Mouse (Mus musculus) 416B (cell line): ENCODE measurements around the gene Hint1.
"Not testable (repeated sequence)": the region's sequence is repeated elsewhere in the genome, so short reads cannot be mapped to it uniquely, and the experiment has no call there.

Source experiments
- DNase-seq: peaks from one replicate; pipeline ENCODE4 v3.0.0; 2011; ENCODE audit warnings: low read depth

Gene Hint1

DNA sequence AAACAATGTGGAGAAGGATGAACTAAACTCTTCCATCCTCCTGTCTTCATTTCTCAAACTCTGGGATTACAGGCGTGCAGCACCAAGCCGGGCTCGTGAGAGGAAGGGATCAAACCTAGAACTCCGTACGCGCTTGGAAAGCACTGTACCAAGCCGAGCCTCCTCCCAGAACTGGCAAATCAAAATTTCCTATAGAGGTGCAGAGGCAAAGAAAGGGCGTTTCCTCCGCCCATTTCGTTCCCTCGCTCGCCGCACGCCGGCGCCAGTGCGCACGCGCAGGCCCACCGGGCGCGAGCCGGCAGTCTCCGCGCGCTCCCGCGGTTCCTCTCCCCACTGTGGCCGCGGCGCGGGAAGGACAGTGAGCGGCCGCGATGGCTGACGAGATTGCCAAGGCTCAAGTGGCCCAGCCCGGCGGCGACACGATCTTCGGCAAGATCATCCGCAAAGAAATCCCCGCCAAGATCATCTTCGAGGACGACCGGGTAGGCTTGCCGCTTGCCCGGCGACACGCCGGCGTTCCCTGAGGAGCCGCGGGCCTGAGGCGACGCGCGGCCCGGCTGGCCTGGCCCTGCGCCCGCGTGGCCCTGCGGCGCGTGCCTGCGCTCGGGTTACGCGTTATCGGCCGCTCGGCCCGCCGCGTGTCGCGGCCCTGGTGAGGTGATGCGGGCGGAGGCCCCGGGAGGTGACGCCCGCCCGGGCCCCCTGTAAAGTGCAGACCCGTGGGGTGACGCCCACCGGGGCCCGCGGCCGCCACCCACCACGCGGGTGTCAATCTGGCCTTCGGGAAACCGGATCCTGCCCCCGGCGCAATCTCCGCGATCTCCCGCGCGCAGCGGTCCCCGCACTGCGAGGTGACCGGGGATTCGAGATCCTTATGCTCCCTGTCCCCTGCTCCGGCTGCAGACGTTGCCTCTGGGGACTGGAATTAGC lies at the start of gene Hint1:
Hint1 (plus strand) TSS at position 265 of the 930 bp plus-strand sequence.
- peak; percentile 90 for DNase-seq

DNA sequence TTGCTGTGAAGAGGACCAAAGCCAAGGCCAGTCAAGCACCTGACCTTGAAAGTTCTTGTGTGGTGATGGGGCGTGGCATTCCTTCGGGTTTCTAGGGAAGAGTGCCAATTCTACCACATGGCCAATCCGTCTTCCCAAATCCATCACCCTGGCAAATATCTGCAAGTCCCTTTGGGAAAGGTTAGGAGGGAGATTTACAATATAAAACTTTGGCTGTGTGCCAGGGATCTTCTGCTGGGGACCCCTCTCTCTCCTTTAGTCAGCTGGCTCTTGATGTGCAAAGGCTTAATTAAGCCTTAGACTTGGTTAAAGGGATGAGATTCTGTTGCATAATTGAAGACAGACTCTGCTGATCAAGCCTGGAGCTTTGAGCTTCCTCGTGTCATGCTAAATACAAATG lies 48.7 kb upstream of the Hint1 start:
- no peak for DNase-seq

DNA sequence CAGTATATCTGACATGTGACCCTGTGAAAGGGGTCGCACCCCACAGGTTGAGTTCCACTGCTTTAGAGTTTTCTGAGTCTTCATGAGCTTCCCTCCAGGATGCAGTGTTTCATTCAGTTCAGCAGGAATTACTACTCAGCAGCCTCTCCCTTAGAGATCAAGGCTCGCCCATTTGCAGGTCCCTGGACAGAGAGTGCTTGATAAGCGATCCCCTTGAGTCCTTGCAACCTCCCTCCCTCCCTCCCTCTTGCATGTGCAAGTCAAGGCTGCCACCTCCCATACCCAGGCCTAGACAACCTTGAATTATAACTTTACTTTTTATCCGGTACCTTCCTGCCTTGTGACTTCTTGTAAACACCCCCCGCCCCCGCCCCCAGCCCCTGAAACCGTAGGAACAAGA lies 46.7 kb upstream of the Hint1 start:
- DNase-seq = no peak

DNA sequence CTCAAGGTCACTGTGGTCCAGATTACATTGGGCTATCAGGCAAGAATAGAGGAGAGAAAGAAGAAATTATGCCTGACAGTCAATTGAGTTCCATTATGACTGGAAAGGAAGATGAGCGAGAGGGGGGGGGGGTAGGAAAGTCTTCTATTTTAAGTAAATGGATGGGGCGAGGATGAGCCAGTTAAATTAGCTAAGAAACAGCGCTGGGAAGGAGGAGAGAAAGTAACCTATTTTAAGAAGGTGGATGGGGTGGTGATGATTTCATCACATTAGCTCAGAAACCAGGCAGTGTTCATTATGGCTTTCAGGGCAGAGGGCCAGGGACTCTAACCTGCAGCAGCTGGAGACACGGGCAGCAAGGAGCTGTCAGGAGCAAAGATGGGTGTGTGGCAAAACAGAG lies 42.7 kb upstream of the Hint1 start:
- DNase-seq = no peak

DNA sequence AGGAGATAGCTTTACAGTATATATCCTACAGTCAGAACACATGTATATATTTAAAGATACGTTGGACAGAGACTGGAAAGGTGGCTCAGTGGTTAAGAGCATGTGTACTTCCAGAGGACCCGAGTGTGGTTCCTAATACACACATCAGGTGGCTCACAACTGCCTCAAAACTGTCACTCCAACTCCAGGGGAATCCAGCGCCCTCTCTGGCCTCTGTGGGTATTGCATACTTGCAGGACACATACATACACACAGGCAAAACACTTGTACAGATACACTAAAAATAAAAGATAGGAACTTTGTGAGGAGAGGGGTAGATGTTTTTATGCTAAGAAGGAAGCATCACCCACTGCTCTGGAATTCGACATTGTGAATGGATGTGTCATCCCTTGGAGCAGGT lies 40.4 kb upstream of the Hint1 start:
- DNase-seq = no peak

DNA sequence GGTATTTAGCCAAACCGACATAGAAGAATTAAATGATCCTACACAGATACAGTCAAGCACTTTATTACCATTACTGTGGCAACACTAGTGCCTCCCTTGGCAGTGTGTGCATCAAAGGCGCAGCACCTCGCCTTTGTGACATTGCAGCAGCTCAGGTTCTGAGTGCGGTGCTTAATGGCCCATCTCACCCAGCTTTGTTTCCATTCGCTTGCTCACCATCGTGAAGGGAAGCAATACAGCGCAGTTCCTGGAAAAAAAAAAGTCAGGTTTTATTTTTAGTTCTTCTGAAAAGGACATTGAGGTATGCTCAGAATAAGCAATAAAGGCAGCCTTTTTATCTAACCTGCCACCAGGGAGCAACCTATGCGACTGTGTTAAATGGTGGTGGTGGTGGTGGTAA lies 39.4 kb upstream of the Hint1 start:
- DNase-seq = no peak

DNA sequence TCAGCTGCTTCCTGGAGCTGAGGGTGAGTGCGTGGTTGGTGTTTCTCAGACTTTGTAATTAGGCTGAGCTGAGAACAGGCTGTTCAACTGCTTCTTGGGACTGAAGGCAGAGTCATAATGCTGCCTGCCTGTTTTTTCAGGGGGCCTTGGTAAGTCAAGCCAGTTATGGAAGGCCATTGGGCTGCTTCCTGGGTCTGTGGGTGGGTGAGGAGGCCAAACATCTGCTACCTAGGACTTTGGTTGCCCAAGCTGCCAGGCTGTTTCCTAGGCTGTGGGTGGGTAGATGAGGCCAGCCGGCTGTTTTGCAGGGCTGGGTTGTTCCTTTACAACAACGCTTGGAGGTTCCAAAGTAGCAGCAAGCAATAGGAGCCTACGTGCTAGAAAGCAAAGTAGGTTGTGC lies 32.4 kb upstream of the Hint1 start:
- DNase-seq = no peak

DNA sequence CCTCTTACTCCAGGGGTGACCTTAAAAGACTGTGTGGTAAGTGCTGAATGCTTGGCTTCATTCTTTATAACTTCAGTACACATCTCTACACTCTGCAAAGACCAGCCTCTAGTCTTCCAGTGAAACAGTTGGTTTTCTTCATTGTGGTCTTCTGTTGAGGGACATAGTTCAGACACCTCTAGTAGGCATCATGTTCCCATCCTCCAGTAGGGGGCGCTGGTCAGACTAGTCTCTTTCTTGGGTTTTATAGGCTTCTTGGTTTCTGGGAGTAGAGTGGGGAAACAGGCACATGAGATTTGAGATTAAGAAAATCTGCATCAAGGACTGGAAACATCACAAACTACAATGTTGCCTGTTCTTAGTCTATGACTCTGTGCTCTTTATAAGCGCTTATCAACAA lies 31.6 kb upstream of the Hint1 start:
- peak; percentile 38 for DNase-seq

DNA sequence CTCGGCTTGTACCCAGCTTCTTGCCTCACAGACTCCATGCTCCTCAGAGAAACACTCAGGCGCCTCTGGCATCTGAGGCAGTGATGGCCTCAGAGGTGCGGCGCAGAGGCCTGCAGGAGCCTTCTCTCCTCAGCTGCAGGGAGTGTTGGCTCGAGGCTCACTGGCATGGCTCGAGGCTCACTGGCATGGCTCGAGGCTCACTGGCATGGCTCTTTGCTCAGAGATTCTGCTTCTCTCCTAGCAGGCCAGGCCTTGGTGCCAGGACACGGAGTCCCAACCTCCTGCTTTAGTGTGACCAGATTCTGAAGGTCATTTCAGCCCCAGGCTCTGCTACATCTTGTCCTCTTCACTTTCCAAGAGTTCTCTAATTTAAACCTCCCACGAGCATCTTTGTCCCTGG lies 30.1 kb upstream of the Hint1 start:
- no peak for DNase-seq

DNA sequence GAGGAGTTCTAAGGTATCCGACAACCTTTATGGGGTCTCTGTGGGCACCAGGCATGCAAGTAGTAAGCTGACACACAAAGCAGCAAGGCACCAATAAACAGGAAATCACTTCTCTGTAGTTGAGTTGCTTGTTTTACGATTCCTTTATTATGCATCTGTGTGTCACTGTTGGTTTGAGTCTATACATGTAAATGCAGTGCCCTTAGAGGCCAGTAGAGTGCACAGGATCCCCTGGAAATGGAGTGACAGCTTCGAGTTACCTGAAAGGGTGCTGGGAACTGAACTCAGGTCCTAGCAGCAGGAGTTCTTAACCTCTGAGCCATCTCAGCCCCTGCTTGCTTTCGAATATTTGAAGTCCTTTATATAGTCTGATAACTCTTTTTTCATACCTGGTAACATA lies 26.5 kb upstream of the Hint1 start:
- DNase-seq = no peak

DNA sequence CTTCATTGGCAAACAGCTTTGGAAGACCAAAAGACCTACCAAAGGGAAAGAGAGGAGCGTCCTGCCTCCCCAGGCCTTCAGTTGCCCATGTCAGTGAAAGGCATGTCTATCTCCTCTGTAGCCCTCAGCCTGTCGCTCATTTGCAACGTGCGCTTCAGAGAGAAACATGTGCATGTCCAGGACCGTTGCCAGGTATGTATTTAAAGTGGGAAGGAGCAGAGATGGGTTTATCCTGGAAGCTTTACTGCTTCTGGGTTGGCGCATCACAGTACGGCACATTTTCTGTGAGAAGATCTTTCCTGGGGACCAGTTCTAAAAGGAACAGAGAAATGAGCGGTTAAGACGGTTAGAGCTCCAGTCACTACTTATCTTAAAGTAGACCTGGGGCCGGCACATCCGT lies 25.3 kb upstream of the Hint1 start:
- DNase-seq = no peak

DNA sequence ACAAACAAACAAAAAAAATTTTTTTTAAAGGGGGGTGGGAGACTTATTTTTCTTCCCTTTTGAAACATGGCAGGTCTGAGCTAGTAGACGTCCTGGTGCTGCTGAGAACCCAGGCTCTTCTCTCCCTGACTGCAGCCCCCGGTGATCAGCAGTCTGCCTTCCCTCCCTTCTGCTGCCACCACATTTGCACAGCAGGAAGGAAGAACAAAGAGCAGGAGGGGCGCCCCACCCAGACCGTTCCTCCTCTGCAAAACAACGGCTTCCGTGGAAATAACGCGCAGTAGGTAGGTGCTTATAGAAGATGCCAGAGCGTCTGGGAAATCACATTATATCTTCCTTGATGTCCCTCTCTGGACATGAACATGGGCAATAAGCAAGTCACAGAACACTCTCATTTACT lies 21.8 kb upstream of the Hint1 start:
- DNase-seq = no peak

DNA sequence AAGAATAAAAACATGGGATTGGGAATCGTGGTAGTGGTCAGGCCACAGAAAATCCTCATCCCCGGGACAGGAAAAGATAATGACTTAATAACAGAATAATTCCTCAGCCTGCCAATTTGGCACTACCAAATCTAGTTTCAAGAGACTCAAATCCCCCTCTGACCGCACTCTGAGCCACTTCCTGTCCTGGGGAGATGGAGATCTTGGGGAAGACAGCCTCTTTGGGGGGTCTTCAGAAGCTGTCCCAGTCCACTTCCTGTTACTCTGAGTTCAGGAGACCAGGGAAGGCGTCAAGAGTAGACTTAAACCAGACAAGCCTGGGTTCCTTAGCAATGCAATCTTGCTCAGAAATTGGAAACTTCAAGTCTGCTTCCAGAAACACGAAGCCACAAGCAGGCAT lies 21.2 kb upstream of the Hint1 start:
- no peak for DNase-seq

DNA sequence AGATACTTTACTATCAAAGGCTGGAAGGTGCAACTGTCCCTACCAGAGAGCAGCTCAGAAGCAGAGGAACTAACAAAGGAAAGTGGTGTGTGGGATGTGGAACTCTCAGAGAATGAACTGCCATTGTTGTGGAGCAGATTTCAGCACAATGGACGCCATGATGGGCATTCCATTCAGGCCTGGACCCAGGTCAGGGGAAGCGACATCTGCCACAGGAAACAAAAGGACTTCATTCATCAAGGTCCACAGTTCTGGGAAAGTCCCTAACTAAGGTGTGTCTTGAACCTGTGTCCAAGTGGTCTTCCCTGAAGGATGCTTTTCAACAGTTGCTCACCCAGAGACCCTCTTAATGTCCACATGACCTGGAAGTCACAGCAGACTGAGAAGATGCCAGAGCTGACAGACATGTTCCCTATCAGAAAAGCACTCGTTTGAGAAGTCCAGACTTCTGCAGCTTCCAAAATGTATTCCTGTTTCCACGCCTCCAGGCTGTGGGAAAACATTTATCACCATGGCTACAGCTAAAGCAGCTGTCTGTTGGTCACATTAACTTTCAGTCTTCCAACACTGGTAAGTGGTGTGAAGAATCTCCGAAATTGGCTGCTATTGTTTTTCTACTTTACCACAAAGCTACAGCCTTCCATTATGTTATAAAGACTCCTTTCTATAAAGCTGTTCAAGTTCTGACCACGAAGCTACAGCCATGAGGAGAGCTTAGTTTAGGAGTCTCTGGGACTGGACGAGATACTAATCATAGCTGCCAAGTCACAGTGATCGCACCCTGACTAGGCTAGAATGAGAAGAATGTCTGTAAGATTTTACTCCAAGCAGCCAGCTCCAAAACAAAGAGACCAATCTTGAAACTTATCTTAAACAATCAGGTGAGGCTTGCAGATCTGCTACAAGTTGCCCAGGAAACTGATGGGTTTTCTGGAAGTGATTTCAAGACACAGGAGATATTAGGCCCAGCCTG lies 20.4 kb upstream of the Hint1 start:
- DNase-seq = no peak

DNA sequence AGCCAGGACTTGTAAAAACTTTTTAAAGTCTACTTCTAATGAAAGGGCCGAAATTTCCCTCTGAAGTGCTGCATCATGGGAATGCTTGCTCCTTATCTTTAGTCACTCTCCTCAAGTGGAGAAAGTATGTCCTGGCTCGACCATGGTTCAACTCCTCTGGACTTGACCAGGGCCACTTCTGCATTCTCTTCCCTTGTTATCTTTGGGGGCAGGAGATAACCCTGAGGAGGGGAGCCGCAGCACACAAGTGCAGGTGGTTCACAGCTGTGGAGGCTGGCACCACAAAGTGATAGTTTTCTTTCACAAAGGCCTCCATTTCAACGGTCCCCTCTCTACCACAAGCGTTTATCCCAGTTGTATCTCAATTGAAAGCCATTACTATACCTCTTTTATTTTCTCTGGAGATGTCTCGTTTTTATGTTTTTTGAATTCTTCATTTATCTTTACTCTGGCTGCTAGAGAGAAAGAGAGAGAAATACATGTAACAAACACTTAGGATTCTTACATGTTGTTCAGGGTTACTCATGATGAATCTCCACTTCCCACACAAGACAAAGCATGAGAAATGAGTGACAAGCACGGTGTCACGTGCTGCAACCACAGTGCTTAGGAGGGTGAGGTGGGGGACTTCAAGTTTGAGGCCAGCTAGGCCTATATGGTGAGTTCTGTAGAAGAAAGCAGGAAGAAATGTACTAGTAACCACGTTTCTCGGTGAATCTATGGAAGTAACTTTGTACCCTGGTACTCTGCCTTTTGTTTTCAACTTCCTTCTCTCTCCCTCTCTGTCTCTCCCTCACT lies 16.0 kb upstream of the Hint1 start:
- no peak for DNase-seq

DNA sequence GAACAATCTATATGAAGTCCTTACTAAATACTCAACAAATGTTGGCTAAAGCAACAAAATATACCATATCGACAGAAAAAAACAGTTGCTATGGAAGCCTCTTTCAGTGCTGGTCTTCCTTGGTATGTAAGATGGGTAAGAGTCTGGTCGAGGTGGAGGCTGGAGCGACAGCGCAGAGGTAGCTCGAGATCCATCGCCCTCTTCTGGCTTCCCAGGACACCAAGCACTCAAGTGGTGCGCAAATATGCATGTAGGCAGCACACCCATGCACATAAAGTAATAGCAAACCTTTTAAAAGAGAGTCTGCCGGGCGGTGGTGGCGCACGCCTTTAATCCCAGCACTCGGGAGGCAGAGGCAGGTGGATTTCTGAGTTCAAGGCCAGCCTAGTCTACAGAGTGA lies 14.5 kb upstream of the Hint1 start:
- DNase-seq = no peak

DNA sequence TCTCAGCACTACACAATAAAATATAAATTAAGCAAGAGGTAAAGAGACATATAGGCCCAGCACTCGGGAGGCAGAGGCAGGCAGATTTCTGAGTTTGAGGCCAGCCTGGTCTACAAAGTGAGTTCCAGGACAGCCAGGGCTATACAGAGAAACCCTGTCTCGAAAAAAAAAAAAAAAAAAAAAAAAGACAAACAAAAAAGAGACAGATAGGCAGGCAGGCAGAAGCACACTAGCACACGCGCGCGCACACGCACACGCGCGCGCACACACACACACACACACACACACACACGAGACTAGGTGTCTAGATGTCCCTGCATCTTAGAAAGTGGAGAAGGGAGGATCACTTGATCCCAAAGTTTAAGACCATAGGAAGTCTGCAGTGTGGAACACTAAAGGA lies 7.3 kb upstream of the Hint1 start:
- not testable (repeated sequence) for DNase-seq

DNA sequence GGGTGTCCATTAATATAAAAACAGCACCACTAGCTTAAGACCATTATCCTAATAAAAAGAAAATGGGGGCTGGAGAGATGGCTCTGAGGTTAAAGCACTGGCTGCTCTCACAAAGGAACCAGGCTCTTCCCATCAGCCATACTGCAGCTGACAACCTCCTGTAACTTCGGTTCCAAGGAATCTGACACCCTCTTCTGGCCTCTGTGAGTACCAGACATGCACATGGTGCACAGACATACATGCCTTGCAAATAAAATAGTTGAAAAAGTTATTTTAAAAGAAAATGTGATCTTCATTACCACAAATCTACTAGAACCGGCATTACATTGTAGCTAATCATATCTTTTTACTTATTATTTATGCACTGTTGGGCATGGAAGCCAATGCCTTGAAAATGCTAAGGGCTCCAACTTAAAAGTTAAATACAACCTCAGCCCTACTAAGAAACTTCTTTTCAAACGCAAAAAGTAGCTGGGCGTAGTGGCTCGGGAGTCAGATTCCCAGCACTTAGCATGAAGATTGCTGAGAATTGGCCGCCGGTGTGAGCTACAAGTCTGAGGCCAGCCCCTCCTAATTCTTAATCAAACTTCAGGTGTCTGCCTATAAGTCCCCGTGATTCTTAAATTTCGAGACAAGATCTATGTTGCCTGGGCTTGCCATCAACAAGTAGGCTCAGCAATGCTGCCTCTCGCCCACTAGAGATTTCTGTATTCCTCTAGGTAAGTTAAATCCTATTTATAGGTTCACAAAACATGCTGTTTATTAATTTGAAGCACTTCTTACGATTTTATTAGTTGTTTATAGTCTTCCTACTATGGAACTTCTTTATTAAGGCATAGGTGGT lies 6.6 kb upstream of the Hint1 start:
- peak; percentile 91 for DNase-seq

DNA sequence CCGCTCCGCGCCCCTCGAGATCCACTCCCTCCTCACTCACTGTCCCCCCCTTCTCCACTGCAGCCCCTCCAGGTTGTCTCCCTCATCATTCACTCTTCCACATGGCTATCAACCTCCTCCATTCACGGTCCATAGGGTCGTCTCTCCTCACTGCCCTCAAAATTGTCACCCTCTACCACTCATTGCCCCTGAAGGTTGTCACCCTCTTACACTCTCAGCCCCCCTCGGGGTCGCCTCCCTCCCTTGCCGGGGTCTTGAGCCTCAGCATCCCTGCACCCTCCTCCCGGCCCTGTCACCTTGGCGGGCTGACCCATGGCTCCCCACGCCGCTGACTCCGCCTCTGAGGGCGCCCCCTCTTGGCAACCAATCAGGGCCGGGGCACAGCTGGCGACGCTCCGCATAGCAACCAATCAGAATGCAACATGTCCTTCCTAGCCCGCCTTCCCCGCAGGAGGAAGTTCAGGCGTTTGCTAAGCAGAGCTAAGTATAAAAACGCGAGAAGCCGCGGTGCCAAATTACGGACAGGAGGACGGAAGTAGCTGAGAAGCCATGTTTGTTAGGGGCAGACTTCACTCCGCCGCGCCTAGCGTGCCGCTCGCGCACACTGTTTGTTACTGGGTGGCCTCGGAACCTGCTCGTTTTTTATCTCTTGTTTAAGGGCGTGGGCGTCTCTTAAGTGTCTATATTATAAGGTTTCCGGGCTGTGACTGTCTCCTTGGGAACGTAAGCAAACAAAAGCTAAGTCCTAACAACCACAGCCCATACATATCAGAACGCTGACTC lies 5.7 kb upstream of the Hint1 start, which contains the start of gene Lyrm7:
Lyrm7 (minus strand) TSS at position 661 of the 783 bp plus-strand sequence.
- peak; percentile 99 for DNase-seq
